ENCODE assay signal across 7 mouse cellular contexts in genomic region chr1:194816913-194817312, GRCm38 (mm10).
A peak's percentile ranks its signal among the peaks of the same experiment; 100 is the strongest.
DNase-seq lines count a peak whose midpoint lies in the region; ATAC-seq lines count a peak whose summit lies in the region.

No protein-coding gene starts in this region.

- DNase-seq in adrenal gland, postnatal 36 days = peak; percentile 78
- DNase-seq in embryonic facial prominence, embryonic 10.5 days (ENCODE audit: low spot score) = peak; percentile 72
- peak; percentile 98 for DNase-seq in heart, adult 11 months
- peak; percentile 61 for DNase-seq in kidney, adult 18-20 months
- peak; percentile 74 for DNase-seq in left cerebral cortex, postnatal 4 days
- peak; percentile 27 to 59 for DNase-seq in spleen, postnatal 14 days (ENCODE audit: low spot score in 2 of 2)

- H3K4me2 ChIP-seq in midbrain, embryonic 13.5 days (replicated peaks) = no peak overlapping the region

- H3K9ac ChIP-seq in midbrain, embryonic 13.5 days (replicated peaks) = no peak overlapping the region

- no peak overlapping the region for H3K27ac ChIP-seq in embryonic facial prominence, embryonic 10.5 days (replicated peaks)
- H3K27ac ChIP-seq in midbrain, embryonic 13.5 days = no peak overlapping the region

- no peak overlapping the region for H3K4me3 ChIP-seq in embryonic facial prominence, embryonic 10.5 days
- no peak overlapping the region for H3K4me3 ChIP-seq in midbrain, embryonic 13.5 days (replicated peaks)

- no peaks in the 10 kb centered on the region for H3K27me3 ChIP-seq in embryonic facial prominence, embryonic 10.5 days (replicated peaks; ENCODE audit: low read depth, poor library complexity, severe bottlenecking)
- no peaks in the 10 kb centered on the region for H3K27me3 ChIP-seq in midbrain, embryonic 13.5 days

- no peaks in the 10 kb centered on the region for H3K4me1 ChIP-seq in embryonic facial prominence, embryonic 10.5 days
- 0 out of 2 replicates have a peak, but pooled peaks cover 2% of the 10 kb centered on the region for H3K4me1 ChIP-seq in midbrain, embryonic 13.5 days (replicated peaks)

- H3K9me3 ChIP-seq in embryonic facial prominence, embryonic 10.5 days = no peaks in the 10 kb centered on the region
- H3K9me3 ChIP-seq in midbrain, embryonic 13.5 days = no peaks in the 10 kb centered on the region

- H3K36me3 ChIP-seq in embryonic facial prominence, embryonic 10.5 days (replicated peaks) = peaks cover 20% of the 10 kb centered on the region
- H3K36me3 ChIP-seq in midbrain, embryonic 13.5 days = peaks cover 29% of the 10 kb centered on the region

- intact Hi-C loops in left cerebral cortex, postnatal 4 days (cut with DNase I) = no loop called here

- WGBS in embryonic facial prominence, embryonic 10.5 days = 32% methylated on average over 2 of the region's 2 CpGs
- 31% methylated on average over 2 of the region's 2 CpGs for WGBS in midbrain, embryonic 13.5 days

- peak; percentile 92 for ATAC-seq in midbrain, embryonic 13.5 days

Comparison
In these comparisons a context has a peak if more than half of its experiments do, and no peak if none do; other contexts are left out.
1. DNase-seq: peak in every context shown above with its lines; median percentile 98 in heart, adult 11 months; 78 in adrenal gland, postnatal 36 days; 74 in left cerebral cortex, postnatal 4 days; 72 in embryonic facial prominence, embryonic 10.5 days; 61 in kidney, adult 18-20 months; 43 in spleen, postnatal 14 days.